Mouse (Mus musculus) embryonic fibroblast, embryonic 13.5 days (primary cell): ENCODE data around the gene Cped1.

Source experiments
- CTCF ChIP-seq: IDR thresholded peaks from 2 replicates; pipeline ENCODE4 v1.5.1; 2011; ENCODE audit warnings: mild to moderate bottlenecking, control low read depth, low read length, moderate library complexity, borderline replicate concordance; ENCODE audit not compliant: insufficient read depth
- POLR2A ChIP-seq: IDR thresholded peaks from 2 replicates; pipeline ENCODE4 v1.6.1; 2011; ENCODE audit warnings: low read depth, mild to moderate bottlenecking, control low read depth, low read length, moderate library complexity

DNA sequence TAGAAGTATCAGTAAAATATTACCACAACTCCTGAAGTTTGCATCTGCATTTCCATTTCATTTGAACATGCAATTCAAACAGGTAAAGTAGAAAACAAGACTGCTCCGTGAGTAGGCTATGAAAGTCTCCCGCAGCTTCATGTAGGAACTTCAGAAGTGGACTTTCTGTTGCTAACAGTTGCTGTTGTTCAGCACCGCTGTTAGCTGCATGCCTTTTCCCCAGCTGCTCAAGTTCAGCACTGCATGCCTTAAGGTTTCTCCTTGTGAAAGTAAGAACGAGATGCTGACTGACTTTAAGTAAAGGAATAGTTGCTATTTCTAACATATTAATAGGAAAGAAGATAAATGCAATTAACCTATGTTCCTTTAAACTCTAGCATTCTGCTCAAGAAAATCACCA, 306.3 kb downstream of the Cped1 start:
- TF ChIP-seq POLR2A (no peak), CTCF (no peak)
